Mouse (Mus musculus): Measurements from ENCODE around the gene Prss38. TPM values are rescaled to one million over a fixed set of nuclear protein-coding genes. Genes with fewer than 3 reads are reported as not detected.

The Prss38 gene
- polyA plus RNA-seq, 1 experiment from 2014 or later, result not detected

GRCm38 (mm10) chr11:59327625-59328024 is 47.8 kb downstream of the Prss38 start:
- ATAC-seq (ENCODE audit: insufficient read depth, low FRiP score, low TSS enrichment) (no peak), DNase-seq (ENCODE audit: low spot score) (no peak)
- Histone ChIP-seq H3K4me1 (ENCODE audit: control insufficient read depth, insufficient read depth, low read length) (no peaks in the 10 kb centered on the region), H3K9ac (ENCODE audit: low read length) (no peak overlapping the region), H3K4me3 (ENCODE audit: low read depth, low read length) (no peak overlapping the region), H3K27ac (ENCODE audit: low read depth, low read length) (no peak overlapping the region), H3K4me2 (ENCODE audit: low read depth) (no peak overlapping the region), H3K36me3 (ENCODE audit: control insufficient read depth, insufficient read depth, low read length) (no peaks in the 10 kb centered on the region), H3K9me3 (ENCODE audit: control insufficient read depth, low read length) (no peaks in the 10 kb centered on the region), H3K27me3 (ENCODE audit: control insufficient read depth, insufficient read depth, low read length) (no peaks in the 10 kb centered on the region)
- 80% methylated on average over 18 of the region's 18 CpGs for WGBS

GRCm38 (mm10) chr11:59324777-59325176 is 50.7 kb downstream of the Prss38 start:
- no peak overlapping the region for H3K4me2 ChIP-seq (ENCODE audit: low read depth)
- ATAC-seq (ENCODE audit: insufficient read depth, low FRiP score, low TSS enrichment) (no peak), DNase-seq (ENCODE audit: low spot score) (no peak)
- no peaks in the 10 kb centered on the region for H3K9me3 ChIP-seq (ENCODE audit: control insufficient read depth, low read length)
- no peak overlapping the region for H3K9ac ChIP-seq (ENCODE audit: low read length)
- 74% methylated on average over 5 of the region's 5 CpGs for WGBS
- H3K36me3 ChIP-seq (ENCODE audit: control insufficient read depth, insufficient read depth, low read length), result no peaks in the 10 kb centered on the region
- no peaks in the 10 kb centered on the region for H3K4me1 ChIP-seq (ENCODE audit: control insufficient read depth, insufficient read depth, low read length)
- no peaks in the 10 kb centered on the region for H3K27me3 ChIP-seq (ENCODE audit: control insufficient read depth, insufficient read depth, low read length)
- H3K27ac ChIP-seq (ENCODE audit: low read depth, low read length), result no peak overlapping the region
- no peak overlapping the region for H3K4me3 ChIP-seq (ENCODE audit: low read depth, low read length)

DNA sequence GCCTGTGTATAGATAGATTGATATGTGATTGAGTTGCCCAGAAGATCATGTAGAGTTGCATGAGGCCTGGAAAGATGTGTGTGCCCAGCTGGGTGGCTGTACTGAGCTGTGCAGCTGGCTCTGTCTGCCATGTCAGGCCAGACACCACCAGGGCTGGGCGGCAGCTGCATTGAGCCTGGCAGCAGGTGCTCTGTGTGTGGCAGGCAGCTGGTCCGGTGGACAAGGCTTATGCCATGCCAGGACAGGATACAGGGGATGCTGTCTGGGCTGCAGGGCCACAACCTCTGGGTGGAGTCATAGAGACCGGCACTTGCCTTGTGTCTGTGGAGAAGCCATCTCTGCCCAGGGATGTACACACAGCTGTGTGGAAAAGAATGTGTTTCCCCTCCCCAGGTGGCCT is 52.5 kb downstream of the Prss38 start:
- Histone ChIP-seq H3K9me3 (ENCODE audit: control insufficient read depth, low read length) (no peaks in the 10 kb centered on the region), H3K27ac (ENCODE audit: low read depth, low read length) (no peak overlapping the region), H3K36me3 (ENCODE audit: control insufficient read depth, insufficient read depth, low read length) (no peaks in the 10 kb centered on the region), H3K9ac (ENCODE audit: low read length) (no peak overlapping the region), H3K4me2 (ENCODE audit: low read depth) (no peak overlapping the region), H3K4me1 (ENCODE audit: control insufficient read depth, insufficient read depth, low read length) (no peaks in the 10 kb centered on the region), H3K27me3 (ENCODE audit: control insufficient read depth, insufficient read depth, low read length) (no peaks in the 10 kb centered on the region), H3K4me3 (ENCODE audit: low read depth, low read length) (no peak overlapping the region)
- WGBS, result 86% methylated on average over 3 of the region's 3 CpGs
- no peak for DNase-seq (ENCODE audit: low spot score)
- no peak for ATAC-seq (ENCODE audit: insufficient read depth, low FRiP score, low TSS enrichment)

Small RNAs within 50 kb of the gene (microRNA-seq; reads per million reads assigned to microRNA genes)
- gene Gm24756, result not detected

Other genes with a start within 250 kb of the Prss38 start
- gene Obscn, start 239.3 kb downstream of the Prss38 start, polyA plus RNA-seq (2014; fragmentation: Nextera tagmentation; extraction: Ambion mirVana), result 0.88 and 1.1 TPM in 2 replicates
- 1.7 and 2.6 TPM in 2 replicates for gene Iba57, start 211.9 kb downstream of the Prss38 start, polyA plus RNA-seq (2014; fragmentation: Nextera tagmentation; extraction: Ambion mirVana)
- 0.28 TPM in 1 of 2 replicates, not detected in the other for gene Gjc2, start 192.4 kb downstream of the Prss38 start, polyA plus RNA-seq (2014; fragmentation: Nextera tagmentation; extraction: Ambion mirVana)
- gene Guk1, start 183.4 kb downstream of the Prss38 start, polyA plus RNA-seq (2014; fragmentation: Nextera tagmentation; extraction: Ambion mirVana), result 101 and 112 TPM in 2 replicates
- 91.6 and 99.3 TPM in 2 replicates for gene Mrpl55, start 173.2 kb downstream of the Prss38 start, polyA plus RNA-seq (2014; fragmentation: Nextera tagmentation; extraction: Ambion mirVana)
- gene 2310033P09Rik, start 167.3 kb downstream of the Prss38 start, polyA plus RNA-seq (2014; fragmentation: Nextera tagmentation; extraction: Ambion mirVana), result 31.0 and 33.1 TPM in 2 replicates
- gene Arf1, start 147.4 kb downstream of the Prss38 start, polyA plus RNA-seq (2014; fragmentation: Nextera tagmentation; extraction: Ambion mirVana), result 656 and 670 TPM in 2 replicates
- 2.6 and 3.3 TPM in 2 replicates for gene Wnt3a, start 84.9 kb downstream of the Prss38 start, polyA plus RNA-seq (2014; fragmentation: Nextera tagmentation; extraction: Ambion mirVana)
- gene Wnt9a, start 68.7 kb downstream of the Prss38 start, polyA plus RNA-seq (2014; fragmentation: Nextera tagmentation; extraction: Ambion mirVana), result 1.6 and 2.5 TPM in 2 replicates
- gene Jmjd4, start 74.4 kb upstream of the Prss38 start, polyA plus RNA-seq (2014; fragmentation: Nextera tagmentation; extraction: Ambion mirVana), result 14.7 and 15.3 TPM in 2 replicates
- 193 and 203 TPM in 2 replicates for gene Snap47, start 75.5 kb upstream of the Prss38 start, polyA plus RNA-seq (2014; fragmentation: Nextera tagmentation; extraction: Ambion mirVana)
- 10.1 and 11.6 TPM in 2 replicates for gene Zfp867, start 96.8 kb upstream of the Prss38 start, polyA plus RNA-seq (2014; fragmentation: Nextera tagmentation; extraction: Ambion mirVana)
- 26.0 and 27.9 TPM in 2 replicates for gene Zkscan17, start 151.1 kb upstream of the Prss38 start, polyA plus RNA-seq (2014; fragmentation: Nextera tagmentation; extraction: Ambion mirVana)
- 0.11 and 0.14 TPM in 2 replicates for gene Nlrp3, start 165.9 kb upstream of the Prss38 start, polyA plus RNA-seq (2014; fragmentation: Nextera tagmentation; extraction: Ambion mirVana)
- not detected in 2 replicates for gene Olfr222, start 200.6 kb upstream of the Prss38 start, polyA plus RNA-seq (2014; fragmentation: Nextera tagmentation; extraction: Ambion mirVana)
- gene Olfr223, start 217.6 kb upstream of the Prss38 start, polyA plus RNA-seq (2014; fragmentation: Nextera tagmentation; extraction: Ambion mirVana), result not detected in 2 replicates